Mouse (Mus musculus) bone marrow, adult 2 months (tissue): Measurements from ENCODE around the gene Slc6a18.

Experiments used
- CTCF ChIP-seq: fragments of 200-500 bp; IDR thresholded peaks from 2 replicates; pipeline ENCODE4 v1.5.1; 2011; ENCODE audit warnings: low read length, control low read depth; ENCODE audit not compliant: control insufficient read depth, insufficient read depth
- POLR2A ChIP-seq: fragments of 200-500 bp; IDR thresholded peaks from 2 replicates; pipeline ENCODE4 v1.6.1; 2011; ENCODE audit warnings: low read depth, mild to moderate bottlenecking, control low read depth, low read length, borderline replicate concordance; ENCODE audit not compliant: control insufficient read depth

DNA sequence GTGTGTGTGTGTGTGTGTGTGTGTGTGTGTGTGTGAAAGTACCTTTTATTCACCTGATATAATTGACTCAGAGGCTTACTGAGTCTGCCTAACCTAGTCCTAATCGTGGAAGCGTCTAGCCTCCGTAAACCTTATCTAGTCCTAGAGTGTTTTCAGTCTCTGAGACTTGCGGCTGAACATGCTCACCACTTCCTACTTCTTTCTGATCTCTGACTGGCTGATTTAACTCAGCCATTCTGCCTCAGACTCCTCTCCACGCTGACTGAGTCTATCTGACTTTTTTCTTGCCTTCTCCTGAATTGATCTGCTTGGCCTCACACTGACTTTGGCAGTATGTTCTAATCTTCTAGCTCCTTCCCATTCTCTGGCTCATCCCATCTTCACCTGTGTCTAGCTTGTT lies 47.5 kb upstream of the Slc6a18 start:
- no peak for TF ChIP-seq CTCF
- TF ChIP-seq POLR2A, result no peak
